Mouse (Mus musculus) liver, adult 2 months (tissue): ENCODE data around the gene Dag1. TPM values are rescaled to one million over a fixed set of nuclear protein-coding genes. Genes with fewer than 3 reads are reported as not detected.
A peak's percentile ranks its signal among the peaks of the same experiment; 100 is the strongest.

Source experiments
- DNase-seq: peaks from one replicate; pipeline ENCODE4 v3.0.0-alpha.2; 2011; ENCODE audit warnings: low read depth, low spot score; ENCODE audit errors: extremely low read depth
- H3K27ac ChIP-seq: fragments of 200-500 bp; replicated peaks from 2 replicates; pipeline ENCODE4 v1.5.1; 2012; ENCODE audit warnings: low read depth, mild to moderate bottlenecking, control low read depth, inconsistent platforms, low read length; ENCODE audit not compliant: insufficient read depth
- H3K27me3 ChIP-seq: fragments of 200-500 bp; 2 replicates; pipeline ENCODE4 v1.6.1; 2012; ENCODE audit warnings: mild to moderate bottlenecking, moderate library complexity, low read length, inconsistent platforms; ENCODE audit not compliant: control insufficient read depth, insufficient read depth
- H3K36me3 ChIP-seq: fragments of 200-500 bp; 2 replicates; pipeline ENCODE4 v1.6.1; 2012; ENCODE audit warnings: low read length, inconsistent platforms; ENCODE audit not compliant: control insufficient read depth, insufficient read depth
- H3K4me1 ChIP-seq: fragments of 200-500 bp; 2 replicates; pipeline ENCODE4 v1.6.1; 2011; ENCODE audit warnings: low read length; ENCODE audit not compliant: control insufficient read depth, insufficient read depth
- H3K4me3 ChIP-seq: fragments of 200-500 bp; 2 replicates; pipeline ENCODE4 v1.5.1; 2011; ENCODE audit warnings: low read depth, mild to moderate bottlenecking, control low read depth, low read length, moderate library complexity; ENCODE audit not compliant: insufficient read depth
- H3K79me2 ChIP-seq: fragments of 200-500 bp; 2 replicates; pipeline ENCODE4 v1.6.1; 2012; ENCODE audit warnings: inconsistent platforms, mild to moderate bottlenecking, low read length, moderate library complexity; ENCODE audit not compliant: control insufficient read depth, insufficient read depth
- H3K9ac ChIP-seq: fragments of 200-500 bp; 2 replicates; pipeline ENCODE4 v1.6.1; 2012; ENCODE audit warnings: low read depth, mild to moderate bottlenecking, control low read depth, inconsistent platforms, low read length
- CTCF ChIP-seq: fragments of 200-500 bp; IDR thresholded peaks from 2 replicates; pipeline ENCODE4 v1.5.1; 2011; ENCODE audit warnings: low read depth, low read length, control low read depth
- POLR2A ChIP-seq: fragments of 200-500 bp; IDR thresholded peaks from 2 replicates; pipeline ENCODE4 v1.6.1; 2011; ENCODE audit warnings: low read length, control low read depth; ENCODE audit not compliant: insufficient read depth; ENCODE audit errors: extremely low read depth
- WGBS: fragments of 180-500 bp; shearing (Covaris S2); methylation state at CpG from one replicate; pipeline ENCODE4 v1.1.7; 2018; 5-methylcytosine and 5-hydroxymethylcytosine counted together
- polyA plus RNA-seq: library from polyadenylated mRNA; depleted of rRNA; stranded (reverse); fragments of >200 nt; gene quantifications from 2 replicates; pipeline ENCODE4 v1.2.3, GENCODE M21; 2012; rRNA removed
- total RNA-seq: library from RNA; depleted of rRNA; stranded (reverse); fragments of >200 nt; gene quantifications from 2 replicates; pipeline ENCODE4 v1.2.3, GENCODE M21; 2014; rRNA removed

The Dag1 gene
- total RNA-seq (20.7 and 28.8 TPM in 2 replicates), polyA plus RNA-seq (24.9 and 29.9 TPM in 2 replicates)

DNA sequence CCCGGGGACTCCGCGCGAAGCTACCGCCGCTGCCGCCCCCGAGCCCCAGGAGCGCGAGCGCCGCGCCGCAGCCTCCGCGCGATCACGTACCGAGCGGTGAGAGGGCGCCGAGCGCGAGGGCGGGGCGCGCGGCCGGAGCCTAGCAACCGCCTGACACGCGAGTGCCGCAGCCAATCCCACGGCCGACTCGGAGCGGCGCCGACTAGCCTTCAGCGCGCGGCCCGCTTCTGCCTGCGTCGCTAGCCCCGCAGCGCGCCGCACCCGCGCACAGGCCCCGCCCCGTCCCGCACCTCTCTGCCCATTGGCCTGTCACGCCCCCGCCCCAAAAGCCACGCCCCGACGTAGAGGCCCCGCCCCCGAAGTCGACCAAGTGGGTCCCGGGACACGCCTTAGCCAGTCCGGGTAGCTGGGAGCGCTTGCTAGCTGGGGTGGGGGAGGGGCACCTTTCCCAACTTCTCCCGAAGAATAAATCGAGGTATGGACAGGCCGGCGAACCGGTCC is at the start of gene Dag1:
TSS of gene Dag1 (minus strand) at position 269 of the 501 bp plus-strand sequence.
- peak within 1 kb of the TSS; percentile 94 for H3K27ac ChIP-seq
- peaks cover 14% of the 10 kb centered on the region for H3K4me1 ChIP-seq
- 1% methylated on average over 68 of the region's 71 CpGs for WGBS
- peak; percentile 87 for TF ChIP-seq POLR2A
- no peak for TF ChIP-seq CTCF
- no peaks in the 10 kb centered on the region for H3K36me3 ChIP-seq
- H3K9ac ChIP-seq = peak within 1 kb of the TSS; percentile 94
- H3K27me3 ChIP-seq = no peaks in the 10 kb centered on the region
- H3K4me3 ChIP-seq = peak within 1 kb of the TSS; percentile 73
- peak; percentile 76 for DNase-seq
- H3K79me2 ChIP-seq = peaks cover 32% of the 10 kb centered on the region

- WGBS = 5% methylated on average over 2 of the region's 2 CpGs
- Histone ChIP-seq H3K4me1 (peaks cover 27% of the 10 kb centered on the region), H3K27ac (no peak overlapping the region), H3K27me3 (no peaks in the 10 kb centered on the region), H3K9ac (no peak overlapping the region), H3K4me3 (no peak overlapping the region), H3K79me2 (peaks cover 30% of the 10 kb centered on the region), H3K36me3 (peaks cover 11% of the 10 kb centered on the region)
- TF ChIP-seq POLR2A (no peak), CTCF (no peak)
- DNase-seq = peak; percentile 56
These were observed 44.4 kb upstream of the Dag1 start for GRCm38 (mm10) chr9:108308141-108308540.

DNA sequence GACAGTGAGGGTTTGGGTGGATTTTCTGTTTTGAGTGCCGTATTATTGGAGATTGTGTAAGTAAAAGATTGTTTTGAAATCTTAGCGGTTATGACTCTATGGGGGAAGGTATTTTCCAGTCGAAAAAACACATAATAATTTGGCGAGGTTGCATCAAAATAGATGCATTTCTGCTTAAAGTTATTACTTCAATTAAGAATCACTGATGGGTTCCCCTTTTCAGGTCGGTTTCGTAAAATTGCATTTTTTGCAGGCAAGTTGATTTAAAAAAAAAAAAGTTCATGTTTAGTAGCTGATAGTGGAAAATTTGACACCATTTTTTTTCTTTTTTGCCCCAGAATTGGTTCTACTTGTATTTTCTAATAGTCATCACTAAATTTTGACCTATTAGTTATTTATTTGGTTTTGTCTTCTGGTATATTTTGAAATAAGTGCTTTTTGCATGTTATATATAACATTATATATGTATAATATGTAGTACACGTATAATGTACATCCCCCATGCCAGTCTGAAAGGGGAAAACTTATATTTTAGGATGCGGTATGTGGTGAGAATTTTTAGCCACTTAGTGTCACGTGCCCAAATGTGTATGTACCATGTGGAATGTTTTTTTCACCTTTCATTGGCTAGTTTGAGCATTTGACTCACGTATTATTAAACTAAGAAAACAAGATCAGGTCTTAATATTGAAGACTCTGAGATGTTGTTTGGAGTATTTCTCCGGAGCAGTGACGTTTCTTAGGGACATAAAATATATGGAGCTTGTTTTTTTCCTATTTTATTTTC is 43.5 kb upstream of the Dag1 start:
- no peak for TF ChIP-seq CTCF
- TF ChIP-seq POLR2A = no peak
- Histone ChIP-seq H3K27me3 (no peaks in the 10 kb centered on the region), H3K4me3 (peak overlapping the region; percentile 91), H3K4me1 (peaks cover 28% of the 10 kb centered on the region), H3K79me2 (peaks cover 26% of the 10 kb centered on the region), H3K27ac (peak overlapping the region; percentile 93), H3K9ac (peak overlapping the region; percentile 96), H3K36me3 (peaks cover 18% of the 10 kb centered on the region)
- DNase-seq = peak; percentile 32
- WGBS = 2% methylated on average over 12 of the region's 12 CpGs

DNA sequence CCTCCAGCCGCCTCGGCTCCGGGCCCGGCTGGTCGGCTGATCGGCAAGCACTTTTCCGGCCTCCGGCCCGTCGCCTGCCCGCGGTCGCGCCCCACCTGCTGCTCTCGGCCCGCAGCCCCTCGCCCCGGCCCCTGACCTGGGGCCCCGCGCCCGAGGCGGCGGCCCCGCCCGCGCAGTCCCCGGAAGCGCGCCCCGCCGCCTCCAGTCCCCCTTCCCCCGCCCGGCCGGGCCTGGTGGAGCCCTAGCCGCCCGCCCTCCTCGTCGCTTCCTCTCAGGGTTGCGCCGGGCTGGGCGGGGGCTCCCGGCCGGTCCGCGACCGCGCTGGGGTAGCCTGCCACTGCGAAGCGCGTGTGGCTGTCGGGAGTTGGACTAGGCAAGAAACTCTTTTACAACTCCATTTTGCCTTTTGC is 42.8 kb upstream of the Dag1 start:
- H3K79me2 ChIP-seq = peaks cover 20% of the 10 kb centered on the region
- peak; percentile 42 for DNase-seq
- peak overlapping the region; percentile 96 for H3K9ac ChIP-seq
- H3K27ac ChIP-seq = peak overlapping the region; percentile 93
- H3K4me3 ChIP-seq = peak overlapping the region; percentile 91
- 1% methylated on average over 51 of the region's 51 CpGs for WGBS
- TF ChIP-seq CTCF = no peak
- TF ChIP-seq POLR2A = no peak
- peaks cover 27% of the 10 kb centered on the region for H3K4me1 ChIP-seq
- H3K36me3 ChIP-seq = peaks cover 17% of the 10 kb centered on the region
- no peaks in the 10 kb centered on the region for H3K27me3 ChIP-seq

DNA sequence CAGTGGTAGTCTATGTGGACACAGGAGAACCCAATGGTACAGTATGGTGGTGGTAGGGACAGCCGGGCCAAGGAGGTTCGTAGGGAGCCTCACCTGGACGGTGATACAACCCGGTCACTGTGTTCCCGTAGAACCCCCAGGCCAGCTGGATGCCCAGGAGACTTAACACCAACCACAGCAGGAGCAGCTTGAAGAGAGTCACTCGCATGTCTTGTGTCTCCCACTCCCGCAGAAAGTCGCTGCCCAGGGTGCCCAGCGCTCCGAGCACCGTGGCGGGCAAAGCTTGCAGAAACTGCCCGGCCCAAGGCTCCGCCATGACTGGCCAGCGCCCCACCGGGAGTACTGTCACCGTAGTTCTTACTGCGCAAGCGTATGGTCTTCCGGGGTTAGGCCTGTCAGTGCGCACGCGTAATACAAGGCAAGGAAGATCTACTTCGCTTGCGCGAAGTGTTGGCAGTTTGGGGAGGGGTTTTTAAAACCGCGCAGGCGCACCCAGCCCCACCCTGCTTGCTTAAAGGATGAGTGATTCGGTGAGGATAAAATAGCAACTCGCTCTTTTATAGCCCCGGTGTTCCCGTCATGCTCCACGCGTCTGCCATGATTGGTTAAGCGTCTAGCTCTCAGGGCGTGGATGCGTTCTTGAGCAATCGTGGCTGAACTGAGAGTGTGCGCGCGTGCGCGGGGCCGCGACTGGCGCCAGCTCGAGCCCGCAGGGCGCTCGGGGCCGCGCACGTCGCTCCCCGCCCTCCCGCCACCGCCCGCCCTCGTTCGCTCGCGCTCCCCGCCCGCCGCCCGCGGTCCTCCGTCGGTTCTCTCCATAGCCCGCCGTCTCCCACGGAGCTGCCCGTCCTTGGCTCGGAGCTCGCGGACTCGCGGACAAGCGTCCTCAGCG is 42.1 kb upstream of the Dag1 start, which contains the start of the genes Rhoa and Tcta:
TSS of gene Rhoa (plus strand) at position 501 of the 892 bp plus-strand sequence.
TSS of gene Tcta (minus strand) at position 532 of the 892 bp plus-strand sequence.
- Histone ChIP-seq H3K4me3 (peak within 1 kb of the TSS; percentile 91), H3K9ac (peak within 1 kb of the TSS; percentile 96), H3K27me3 (no peaks in the 10 kb centered on the region), H3K36me3 (peaks cover 14% of the 10 kb centered on the region), H3K4me1 (peaks cover 27% of the 10 kb centered on the region), H3K27ac (peak within 1 kb of the TSS; percentile 93), H3K79me2 (peaks cover 13% of the 10 kb centered on the region)
- under 1% methylated on average over 77 of the region's 81 CpGs for WGBS
- TF ChIP-seq POLR2A = peak; percentile 90
- TF ChIP-seq CTCF = no peak
- DNase-seq = peak; percentile 99
